20 mouse cellular contexts compared by ENCODE assay signal in the genomic region with DNA sequence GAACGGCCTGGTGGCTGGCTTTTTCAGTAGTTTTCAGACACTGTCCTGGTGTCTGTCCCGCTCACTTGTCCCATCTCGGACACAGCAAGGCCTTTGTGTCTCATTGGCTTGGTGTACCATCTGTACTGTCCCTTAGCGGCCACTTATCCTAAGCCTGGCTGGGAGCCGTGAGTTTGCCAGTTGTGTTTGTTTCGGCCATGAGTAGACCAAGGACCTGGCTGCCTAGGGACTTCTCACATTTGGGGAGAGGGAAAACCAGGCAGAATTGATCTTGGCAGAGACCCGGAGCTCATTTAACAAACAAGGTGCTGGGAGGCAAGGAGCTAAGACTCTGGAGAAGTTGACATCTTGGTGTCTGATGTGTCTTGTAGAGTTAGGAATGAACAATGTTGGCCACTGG. TPM values are rescaled to one million over a fixed set of nuclear protein-coding genes. Genes with fewer than 3 reads are reported as not detected.
DNase-seq lines count a peak whose midpoint lies in the region; ATAC-seq and TF ChIP-seq lines count a peak whose summit lies in the region.
"Had no signal": no experiment of that assay in that cellular context is flagged by ENCODE, and none has a peak within 500 bp of the region (broad histone marks: within the 10 kb centered on the region; RNA-seq: fewer than 3 reads in every experiment).

No protein-coding gene starts in this region.

- no peak for TF ChIP-seq EP300 in CH12.LX (IDR thresholded peaks at IDR 0.05; ENCODE audit: low read length)

- dilution Hi-C loops in CH12.LX (cut with MboI; ENCODE audit: extremely low pct_ligation_motif_present, extremely low pct_unique_long_range_greater_than_20kb, low sequenced_read_pairs): no loop called here

- in situ Hi-C loops in CH12.LX (cut with MboI; ENCODE audit: low pct_ligation_motif_present, low pct_unique_long_range_greater_than_20kb, low sequenced_read_pairs): no loop called here

- H3K79me2 ChIP-seq in CH12.LX (replicated peaks; ENCODE audit: control insufficient read depth, extremely low read depth, insufficient read depth, poor library complexity, severe bottlenecking): peaks cover 73% of the 10 kb centered on the region

- no peak for TF ChIP-seq RAD21 in CH12.LX (IDR thresholded peaks at IDR 0.05; ENCODE audit: low read depth, low read length)

- no peak for TF ChIP-seq CTCF in gastrocnemius, adult 2 months (IDR thresholded peaks at IDR 0.05)
- no peak for TF ChIP-seq CTCF in CH12.LX (conservative IDR thresholded peaks at IDR 0.05 in 1 of 2, IDR thresholded peaks at IDR 0.05 in 1 of 2; ENCODE audit: low read depth in 2 of 2, low read length in 2 of 2)

- peak overlapping the region; percentile 26; the same call in 1 of the 2 replicates for H3K9ac ChIP-seq in heart, embryonic 14.5 days (ENCODE audit: low read length)
- H3K9ac ChIP-seq in CH12.LX (ENCODE audit: insufficient read depth, low read depth): no peak overlapping the region
- H3K9ac ChIP-seq: embryonic facial prominence, embryonic 13.5 days; forebrain, embryonic 15.5 days; hindbrain, embryonic 13.5 days; neural tube, embryonic 12.5 days had no signal

- no peaks in the 10 kb centered on the region for H3K27me3 ChIP-seq in heart, embryonic 14.5 days (ENCODE audit: control insufficient read depth, insufficient read depth, low read length)
- H3K27me3 ChIP-seq in CH12.LX (replicated peaks): no peaks in the 10 kb centered on the region
- no peaks in the 10 kb centered on the region for H3K27me3 ChIP-seq in forebrain, embryonic 10.5 days (ENCODE audit: poor library complexity, severe bottlenecking)
- H3K27me3 ChIP-seq: embryonic facial prominence, embryonic 13.5 days; forebrain, embryonic 15.5 days; hindbrain, embryonic 13.5 days; neural tube, embryonic 12.5 days had no signal

- DNase-seq in gastrocnemius, adult 2 months: no peak
- no peak for DNase-seq in gastrocnemius, adult 8-10 months (ENCODE audit: low spot score in 2 of 2)
- no peak for DNase-seq in heart, adult 9 months (ENCODE audit: low spot score in 2 of 2)
- no peak for DNase-seq in CH12.LX (ENCODE audit: extremely low read depth)
- no peak for DNase-seq in ovary, postnatal 10 days (ENCODE audit: low spot score)
- DNase-seq in forebrain, embryonic 10.5 days (ENCODE audit: extremely low spot score, low spot score): no peak
- DNase-seq: adrenal gland, adult 2 months; cerebellum, postnatal 14 days; lung, adult 2 months; spleen, adult 18-20 months; thymus, adult 2 months had no signal

- intact Hi-C loops in gastrocnemius, adult 2 months (cut with DNase I): no loop called here

- 69% methylated on average over 7 of the region's 7 CpGs for WGBS in heart, embryonic 14.5 days
- WGBS in forebrain, embryonic 10.5 days: 89% methylated on average over 7 of the region's 7 CpGs

- H3K4me2 ChIP-seq in heart, embryonic 14.5 days (ENCODE audit: low read length): peak overlapping the region; percentile 74
- H3K4me2 ChIP-seq in CH12.LX (ENCODE audit: insufficient read depth, low read depth, poor library complexity, severe bottlenecking): no peak overlapping the region
- H3K4me2 ChIP-seq: embryonic facial prominence, embryonic 13.5 days; forebrain, embryonic 15.5 days; hindbrain, embryonic 13.5 days; liver, embryonic 11.5 days; neural tube, embryonic 12.5 days had no signal

- TF ChIP-seq POLR2A in CH12.LX (IDR thresholded peaks at IDR 0.05; ENCODE audit: low read depth, low read length): no peak

- peaks cover 93% of the 10 kb centered on the region for H3K36me3 ChIP-seq in heart, embryonic 14.5 days (ENCODE audit: control insufficient read depth, insufficient read depth, low read length)
- H3K36me3 ChIP-seq in CH12.LX (replicated peaks in 1 of 2; ENCODE audit: control insufficient read depth in 1 of 2, insufficient read depth in 1 of 2, low read length in 1 of 2): peaks cover 57 to 92% of the 10 kb centered on the region in 2 experiments
- peaks cover 100% of the 10 kb centered on the region for H3K36me3 ChIP-seq in forebrain, embryonic 10.5 days (replicated peaks)

- H3K4me1 ChIP-seq in heart, embryonic 14.5 days (ENCODE audit: control insufficient read depth in 2 of 2, insufficient read depth in 2 of 2, low read length in 2 of 2): peaks cover 32 to 92% of the 10 kb centered on the region in 2 experiments
- H3K4me1 ChIP-seq in CH12.LX (ENCODE audit: control insufficient read depth in 1 of 2, insufficient read depth in 2 of 2): peaks cover 7 to 47% of the 10 kb centered on the region in 2 experiments
- peaks cover 21% of the 10 kb centered on the region for H3K4me1 ChIP-seq in brown adipose tissue, adult 24 weeks (ENCODE audit: control insufficient read depth, insufficient read depth, insufficient read length, low read length)
- peaks cover 60% of the 10 kb centered on the region for H3K4me1 ChIP-seq in forebrain, embryonic 10.5 days

- no peak for ATAC-seq in heart, embryonic 14.5 days (ENCODE audit: insufficient number of reproducible peaks, insufficient read depth, low FRiP score, low read depth)
- ATAC-seq: forebrain, embryonic 15.5 days; inflammation-experienced regulatory T-cells, adult 6 months had no signal

- no peaks in the 10 kb centered on the region for H3K9me3 ChIP-seq in heart, embryonic 14.5 days (ENCODE audit: control insufficient read depth, low read length)
- no peaks in the 10 kb centered on the region for H3K9me3 ChIP-seq in CH12.LX (replicated peaks; ENCODE audit: low read length)
- H3K9me3 ChIP-seq in forebrain, embryonic 10.5 days: no peaks in the 10 kb centered on the region
- H3K9me3 ChIP-seq: embryonic facial prominence, embryonic 13.5 days; forebrain, embryonic 15.5 days; hindbrain, embryonic 13.5 days; neural tube, embryonic 12.5 days had no signal

- peak overlapping the region; percentile 93 for H3K4me3 ChIP-seq in gastrocnemius, adult 2 months
- H3K4me3 ChIP-seq in heart, embryonic 14.5 days (ENCODE audit: control insufficient read depth in 1 of 2, insufficient read depth in 1 of 2, low read depth in 1 of 2, low read length in 2 of 2): no peak overlapping the region
- no peak overlapping the region for H3K4me3 ChIP-seq in CH12.LX (replicated peaks in 1 of 3; ENCODE audit: low read depth in 2 of 3, low read length in 2 of 3, poor library complexity in 1 of 3)
- 0 out of 2 replicates have a peak overlapping the region, but pooled peaks have one; percentile 17 for H3K4me3 ChIP-seq in brown adipose tissue, adult 24 weeks (ENCODE audit: insufficient read depth, low read depth, low read length)
- no peak overlapping the region for H3K4me3 ChIP-seq in forebrain, embryonic 10.5 days
- H3K4me3 ChIP-seq: embryonic facial prominence, embryonic 13.5 days; forebrain, embryonic 15.5 days; hindbrain, embryonic 13.5 days; left cerebral cortex, adult 2 months; neural tube, embryonic 12.5 days had no signal

- H3K27ac ChIP-seq in gastrocnemius, adult 2 months: peak overlapping the region; percentile 99
- H3K27ac ChIP-seq in heart, embryonic 14.5 days (replicated peaks in 1 of 2; ENCODE audit: control insufficient read depth in 1 of 2, insufficient read depth in 1 of 2, low read depth in 2 of 2, low read length in 2 of 2): peak overlapping the region in 1 of 2 experiments; percentile 61; a peak in 1 of 4 replicates
- 0 out of 2 replicates have a peak overlapping the region, but pooled peaks have one; percentile 9 for H3K27ac ChIP-seq in CH12.LX (ENCODE audit: insufficient read depth, low read depth)
- H3K27ac ChIP-seq in brown adipose tissue, adult 24 weeks (replicated peaks; ENCODE audit: low read depth, low read length): peak overlapping the region; percentile 93
- no peak overlapping the region for H3K27ac ChIP-seq in forebrain, embryonic 10.5 days
- H3K27ac ChIP-seq: embryonic facial prominence, embryonic 13.5 days; forebrain, embryonic 15.5 days; hindbrain, embryonic 13.5 days; left cerebral cortex, adult 2 months; neural tube, embryonic 12.5 days had no signal

TF ChIP-seq in CH12.LX, 34 proteins besides CTCF, POLR2A, EP300 and RAD21:
- 0 out of 2 replicates have a peak, but pooled peaks have one; percentile 23 for TF ChIP-seq ZMIZ1 (IDR thresholded peaks at IDR 0.05; ENCODE audit: low read depth, low read length)
- no peak for TF ChIP-seq ZNF384 (IDR thresholded peaks at IDR 0.05; ENCODE audit: low read depth, low read length)

RNA-seq across cellular contexts. Expression of a gene that starts 7.1 kb away (rescaled TPM):
- total RNA-seq in gastrocnemius, adult 2 months (2021): 1,000 to 10,000 TPM; 2,556 to 3,331 TPM
- total RNA-seq in gastrocnemius, adult 8-10 months (2022): 1,000 to 10,000 TPM; 2,872 to 3,265 (median 3,132) TPM
- polyA plus RNA-seq in heart, embryonic 14.5 days (2014; fragmentation: Nextera tagmentation; extraction: Ambion mirVana): 1,792 and 1,798 TPM in 2 replicates
- total RNA-seq in CH12.LX (2012; rRNA removed) (1,563 and 2,304 TPM in 2 replicates), CH12.LX (2014; rRNA removed) (2,562 and 2,828 TPM in 2 replicates)
- polyA plus RNA-seq in CH12.LX (2012; ENCODE audit: insufficient read length, low read depth): 1,827 and 1,949 TPM in 2 replicates
- polyA plus RNA-seq in brown adipose tissue, adult 24 weeks (2012; ENCODE audit: insufficient read depth, insufficient read length, missing spikeins): 1,903 and 1,933 TPM in 2 replicates
- 3,207 and 3,346 TPM in 2 replicates for polyA plus RNA-seq in forebrain, embryonic 10.5 days (2016; fragmentation: Nextera tagmentation; extraction: Ambion mirVana)

RNA-seq across cellular contexts. Expression of a gene that starts 16.7 kb away (rescaled TPM):
- total RNA-seq in gastrocnemius, adult 2 months (2021): under 1 TPM; 0.11 to 0.13 TPM
- under 1 TPM in 2 of 4 experiments, not detected in 2; 0.27 to 0.36 TPM for total RNA-seq in gastrocnemius, adult 8-10 months (2022)
- 0.27 and 0.43 TPM in 2 replicates for polyA plus RNA-seq in heart, embryonic 14.5 days (2014; fragmentation: Nextera tagmentation; extraction: Ambion mirVana)
- total RNA-seq in CH12.LX (2012; rRNA removed) (not detected in 2 replicates), CH12.LX (2014; rRNA removed) (0.32 TPM in 1 of 2 replicates, not detected in the other)
- 0.23 and 0.61 TPM in 2 replicates for polyA plus RNA-seq in CH12.LX (2012; ENCODE audit: insufficient read length, low read depth)
- 0.58 TPM in 1 of 2 replicates, not detected in the other for polyA plus RNA-seq in brown adipose tissue, adult 24 weeks (2012; ENCODE audit: insufficient read depth, insufficient read length, missing spikeins)
- 0.22 and 0.46 TPM in 2 replicates for polyA plus RNA-seq in forebrain, embryonic 10.5 days (2016; fragmentation: Nextera tagmentation; extraction: Ambion mirVana)
- polyA plus RNA-seq: inflammation-experienced regulatory T-cells, adult 6 months had no signal

RNA-seq across cellular contexts. Expression of a gene that starts 46.1 kb away (rescaled TPM):
- 10 to 100 TPM; 25.7 to 26.0 TPM for total RNA-seq in gastrocnemius, adult 2 months (2021)
- total RNA-seq in gastrocnemius, adult 8-10 months (2022): 10 to 100 TPM; 25.8 to 37.9 (median 26.4) TPM
- 19.5 and 24.6 TPM in 2 replicates for polyA plus RNA-seq in heart, embryonic 14.5 days (2014; fragmentation: Nextera tagmentation; extraction: Ambion mirVana)
- total RNA-seq in CH12.LX (2012; rRNA removed) (3.6 and 4.4 TPM in 2 replicates), CH12.LX (2014; rRNA removed) (5.6 and 5.7 TPM in 2 replicates)
- 4.6 and 5.5 TPM in 2 replicates for polyA plus RNA-seq in CH12.LX (2012; ENCODE audit: insufficient read length, low read depth)
- polyA plus RNA-seq in brown adipose tissue, adult 24 weeks (2012; ENCODE audit: insufficient read depth, insufficient read length, missing spikeins): 32.8 and 40.1 TPM in 2 replicates
- polyA plus RNA-seq in forebrain, embryonic 10.5 days (2016; fragmentation: Nextera tagmentation; extraction: Ambion mirVana): 34.1 and 41.6 TPM in 2 replicates

Comparison
In these comparisons a context has a peak if more than half of its experiments do, and no peak if none do; other contexts are left out.
1. H3K4me3 ChIP-seq: peak in gastrocnemius, adult 2 months (single experiment) and brown adipose tissue, adult 24 weeks (single experiment); none in heart, embryonic 14.5 days (0 of 2), CH12.LX (0 of 3) and forebrain, embryonic 10.5 days (single experiment).